Mouse (Mus musculus) lung, postnatal 10 days (tissue): ENCODE data around the gene Exoc3l2.
A peak's percentile ranks its signal among the peaks of the same experiment; 100 is the strongest.
"Not testable (repeated sequence)": the region's sequence is repeated elsewhere in the genome, so short reads cannot be mapped to it uniquely, and the experiment has no call there.

ENCODE experiments used
- DNase-seq: peaks from one replicate; pipeline ENCODE4 v3.0.0; 2021

Exoc3l2 gene

GRCm38 (mm10) chr7:19494751-19495474 is 31.8 kb downstream of the Exoc3l2 start:
- DNase-seq = no peak

GRCm38 (mm10) chr7:19495521-19496213 is 32.5 kb downstream of the Exoc3l2 start:
- DNase-seq = no peak

GRCm38 (mm10) chr7:19496214-19496555 is 33.1 kb downstream of the Exoc3l2 start:
- DNase-seq = no peak

- DNase-seq = no peak
Observed at GRCm38 (mm10) chr7:19498326-19498725, 35.2 kb downstream of the Exoc3l2 start.

GRCm38 (mm10) chr7:19500420-19501363 is 37.6 kb downstream of the Exoc3l2 start:
- DNase-seq = no peak

GRCm38 (mm10) chr7:19501658-19502057 is 38.5 kb downstream of the Exoc3l2 start:
- DNase-seq = no peak

- DNase-seq = peak; percentile 74
Observed at GRCm38 (mm10) chr7:19503481-19504068, 40.4 kb downstream of the Exoc3l2 start.

- DNase-seq = no peak
Observed at GRCm38 (mm10) chr7:19506326-19506725, 43.2 kb downstream of the Exoc3l2 start.

DNA sequence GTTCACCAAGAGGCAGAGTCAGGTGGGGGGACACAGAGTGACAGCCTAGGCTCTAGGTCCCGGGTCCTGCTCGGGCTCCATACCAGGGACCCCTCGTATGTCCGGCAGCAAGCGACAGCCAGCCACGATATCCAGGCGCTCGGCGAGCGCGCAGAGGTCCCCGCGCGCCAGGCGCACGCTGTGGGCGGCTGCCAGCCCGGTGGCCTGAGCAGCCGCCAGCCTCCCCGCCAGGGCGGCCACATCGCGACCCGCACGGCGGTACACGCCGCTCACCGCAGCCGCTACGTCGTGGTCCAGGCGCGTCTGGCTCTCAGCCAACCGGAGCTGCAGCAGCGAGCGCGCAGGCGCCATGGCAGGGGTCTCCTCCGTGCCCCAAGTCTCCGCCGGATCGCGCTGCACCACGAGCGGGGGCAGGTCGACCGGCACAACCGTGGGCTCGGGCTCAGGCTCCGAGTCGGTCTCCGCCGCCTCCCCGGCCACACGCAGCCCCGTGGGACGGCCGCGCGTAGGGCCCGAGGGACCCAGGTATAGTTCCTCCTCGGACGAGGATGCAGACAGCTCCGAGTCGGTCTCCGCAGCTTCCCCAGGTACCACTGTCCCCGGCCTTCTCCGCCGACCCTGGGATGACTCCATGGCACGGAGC is 44.0 kb downstream of the Exoc3l2 start:
- DNase-seq = peak; percentile 58

GRCm38 (mm10) chr7:19507612-19507981 is 44.5 kb downstream of the Exoc3l2 start:
- DNase-seq = no peak

GRCm38 (mm10) chr7:19508150-19508923 is 45.2 kb downstream of the Exoc3l2 start, which contains the start of the genes Bloc1s3 and Trappc6a:
Gene Bloc1s3 (minus strand): TSS chr7:19508367.
Gene Trappc6a (plus strand): TSS chr7:19508395.
- peak; percentile 95 for DNase-seq

- no peak for DNase-seq
Observed at GRCm38 (mm10) chr7:19508924-19509568, 45.9 kb downstream of the Exoc3l2 start.

GRCm38 (mm10) chr7:19509786-19510185 is 46.7 kb downstream of the Exoc3l2 start:
- no peak for DNase-seq

GRCm38 (mm10) chr7:19511934-19512333 is 48.8 kb downstream of the Exoc3l2 start:
- not testable (repeated sequence) for DNase-seq

- DNase-seq = no peak
Observed at GRCm38 (mm10) chr7:19512353-19512752, 49.2 kb downstream of the Exoc3l2 start.

GRCm38 (mm10) chr7:19517652-19518365 is 54.7 kb downstream of the Exoc3l2 start, which contains the start of gene Nkpd1:
Gene Nkpd1 (plus strand): TSS chr7:19517838.
- DNase-seq = peak; percentile 52

- DNase-seq = no peak
Observed at GRCm38 (mm10) chr7:19520032-19520431, 56.9 kb downstream of the Exoc3l2 start.

DNA sequence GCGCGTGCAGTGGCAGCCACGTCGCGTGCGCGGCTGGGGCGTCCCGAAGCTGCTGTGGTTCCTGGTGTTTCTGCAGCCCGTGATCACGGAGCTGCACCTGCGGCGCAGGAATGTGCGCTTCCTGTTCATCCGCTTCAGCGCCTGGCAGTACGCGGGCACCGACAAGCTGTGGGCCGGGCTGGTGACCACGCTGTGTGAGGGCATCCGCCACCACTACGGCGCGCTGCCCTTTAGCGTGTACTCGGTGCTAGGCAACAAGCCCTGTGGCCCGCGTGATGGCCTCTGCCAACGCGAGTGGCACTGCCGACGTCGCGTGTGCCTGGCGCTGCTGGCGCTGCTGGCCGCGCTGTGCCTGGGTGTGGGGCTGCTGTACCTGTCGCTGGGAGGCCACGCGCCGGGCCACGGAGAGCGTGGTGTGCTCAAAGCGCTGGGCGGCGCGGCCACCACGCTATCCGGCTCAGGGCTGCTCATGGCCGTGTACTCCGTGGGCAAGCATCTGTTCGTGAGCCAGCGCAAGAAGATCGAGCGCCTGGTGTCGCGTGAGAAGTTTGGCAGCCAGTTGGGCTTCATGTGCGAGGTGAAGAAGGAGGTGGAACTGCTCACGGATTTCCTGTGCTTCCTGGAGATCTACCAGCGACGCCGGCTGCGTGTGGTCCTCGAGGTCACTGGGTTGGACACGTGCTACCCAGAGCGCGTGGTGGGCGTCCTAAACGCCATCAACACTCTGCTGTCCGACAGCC is 60.1 kb downstream of the Exoc3l2 start:
- DNase-seq = no peak

- peak; percentile 77 for DNase-seq
Observed at GRCm38 (mm10) chr7:19523757-19524419, 60.8 kb downstream of the Exoc3l2 start.
